Mouse (Mus musculus): ENCODE results near the gene Mllt1.

DNA sequence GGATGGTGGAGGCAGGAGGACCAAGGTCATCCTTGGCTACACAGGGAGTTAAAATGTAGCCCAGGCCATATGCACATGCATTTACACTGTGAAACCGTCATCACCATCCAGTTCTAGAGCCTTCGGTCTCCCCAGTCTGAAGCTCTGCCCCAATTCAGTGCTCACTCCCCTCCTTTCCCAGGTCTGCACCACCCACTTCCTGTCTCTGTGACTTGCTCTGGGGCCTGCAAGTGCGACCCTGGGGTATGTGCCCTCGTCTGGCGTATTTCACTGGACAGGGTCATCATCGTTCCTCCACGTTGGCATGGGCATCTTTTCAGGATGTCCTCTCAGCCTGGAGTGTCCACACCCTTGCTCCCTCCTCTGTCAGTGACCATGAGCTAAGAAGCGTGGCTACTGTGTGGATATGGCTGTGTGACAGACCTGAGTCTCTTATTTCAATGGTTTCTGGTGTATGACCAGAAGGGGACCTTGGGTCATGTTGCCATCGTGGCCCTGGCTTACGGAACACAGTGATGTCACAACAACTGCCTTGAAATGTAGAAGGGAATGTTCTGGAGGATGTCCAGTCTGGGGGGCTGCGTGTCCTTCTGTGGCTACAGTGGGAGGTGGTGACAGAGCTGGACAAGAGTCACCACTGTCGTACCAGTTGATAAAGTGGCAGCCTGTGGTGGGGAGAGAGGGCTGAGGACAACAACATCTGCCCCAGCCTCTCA lies 60.1 kb downstream of the Mllt1 start, which contains the start of gene 1700061G19Rik:
- TF ChIP-seq CTCF (IDR thresholded peaks at IDR 0.05; ENCODE audit: borderline replicate concordance, extremely low read depth, insufficient read depth, insufficient read length), result no peak
- TF ChIP-seq POLR2A (IDR thresholded peaks at IDR 0.05; ENCODE audit: borderline replicate concordance, extremely low read depth, insufficient read depth, insufficient read length, poor library complexity, severe bottlenecking), result no peak

Measured in brain, embryonic 14.5 days (tissue).